Mouse (Mus musculus) cortical plate, adult 2 months (tissue): ENCODE measurements around the gene 1810010H24Rik.
"Not testable (repeated sequence)": the region's sequence is repeated elsewhere in the genome, so short reads cannot be mapped to it uniquely, and the experiment has no call there.

Experiments
- CTCF ChIP-seq: fragments of 200-500 bp; IDR thresholded peaks from 2 replicates; pipeline ENCODE4 v1.5.1; 2011; ENCODE audit warnings: mild to moderate bottlenecking, control low read depth, low read length; ENCODE audit not compliant: insufficient read depth; ENCODE audit errors: extremely low read depth
- POLR2A ChIP-seq: fragments of 200-500 bp; IDR thresholded peaks from 2 replicates; pipeline ENCODE4 v1.6.1; 2011; ENCODE audit warnings: mild to moderate bottlenecking, low read length, control low read depth; ENCODE audit not compliant: insufficient read depth; ENCODE audit errors: extremely low read depth

GRCm38 (mm10) chr11:107015535-107016187 is 9.8 kb upstream of the 1810010H24Rik start:
- not testable (repeated sequence) for TF ChIP-seq POLR2A, CTCF
